1 mouse cellular context compared by ENCODE assay signal in genomic region chr11:49248974-49249700, GRCm38 (mm10).
TF ChIP-seq lines count a peak whose summit lies in the region.

No protein-coding gene starts in this region.

TF ChIP-seq in CH12.LX, 34 proteins besides CTCF, POLR2A, EP300 and RAD21 (continued from another document):
- no peak for TF ChIP-seq MAFK (IDR thresholded peaks at IDR 0.05; ENCODE audit: insufficient replicate concordance, low read length)
- no peak for TF ChIP-seq MAZ (IDR thresholded peaks at IDR 0.05; ENCODE audit: low read depth, low read length)
- TF ChIP-seq ZNF384 (IDR thresholded peaks at IDR 0.05; ENCODE audit: low read depth, low read length): no peak
- TF ChIP-seq CHD1 (IDR thresholded peaks at IDR 0.05; ENCODE audit: low read depth, low read length): no peak
- no peak for TF ChIP-seq MAX (IDR thresholded peaks at IDR 0.05; ENCODE audit: low read length)
- no peak for TF ChIP-seq SMC3 (IDR thresholded peaks at IDR 0.05; ENCODE audit: low read depth, low read length)
